In the genomic region with DNA sequence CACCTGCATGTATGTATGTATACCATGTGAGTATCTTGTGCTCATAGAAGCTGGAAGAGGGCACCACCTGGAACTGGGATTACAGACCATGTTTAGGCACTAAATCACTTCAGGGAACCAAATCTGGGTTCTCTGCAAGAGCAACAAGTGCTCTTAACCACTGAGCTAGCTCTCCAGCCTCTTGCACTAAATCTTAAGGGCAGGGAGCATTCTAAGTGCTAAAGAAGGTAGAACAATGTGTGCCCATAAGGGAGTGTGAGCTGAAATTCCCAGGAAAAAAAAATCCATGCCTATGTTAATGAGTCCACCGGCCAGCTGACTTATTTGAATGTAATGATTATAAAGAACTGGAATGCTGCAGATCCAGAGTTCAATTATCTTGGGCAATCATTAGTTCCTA, we compare ENCODE assay signal across 23 mouse cellular contexts.
"Had no signal": no experiment of that assay in that cellular context is flagged by ENCODE, and none has a peak within 500 bp of the region (broad histone marks: within the 10 kb centered on the region; RNA-seq: fewer than 3 reads in every experiment).

No protein-coding gene starts in this region.

- DNase-seq: gastrocnemius, adult 2 months; gastrocnemius, postnatal 10 days; gastrocnemius, postnatal 25 days; heart, adult 18-20 months; heart, postnatal 10 days; heart, postnatal 4 days; kidney, postnatal 10 days; kidney, postnatal 25 days; kidney, postnatal 4 days; liver had no signal

- ATAC-seq: forebrain, embryonic 16.5 days; hindbrain, embryonic 16.5 days; inflammation-experienced regulatory T-cells, adult 6 months; intestine, embryonic 15.5 days; intestine, postnatal 0 days had no signal

- H3K36me3 ChIP-seq: heart, embryonic 12.5 days; hindbrain, embryonic 10.5 days; hindbrain, embryonic 12.5 days; intestine, embryonic 15.5 days; limb, embryonic 10.5 days; limb, embryonic 12.5 days had no signal

- H3K4me3 ChIP-seq: gastrocnemius, adult 2 months; heart, embryonic 12.5 days; hindbrain, embryonic 10.5 days; hindbrain, embryonic 12.5 days; intestine, embryonic 15.5 days; layer of hippocampus, adult 2 months; left cerebral cortex, adult 2 months; limb, embryonic 10.5 days; limb, embryonic 12.5 days had no signal

- H3K4me1 ChIP-seq: heart, embryonic 12.5 days; hindbrain, embryonic 10.5 days; hindbrain, embryonic 12.5 days; intestine, embryonic 15.5 days; limb, embryonic 10.5 days; limb, embryonic 12.5 days had no signal

- H3K9me3 ChIP-seq: heart, embryonic 12.5 days; hindbrain, embryonic 10.5 days; hindbrain, embryonic 12.5 days; intestine, embryonic 15.5 days; limb, embryonic 10.5 days; limb, embryonic 12.5 days had no signal

- H3K27ac ChIP-seq: gastrocnemius, adult 2 months; hindbrain, embryonic 10.5 days; hindbrain, embryonic 12.5 days; hindbrain, embryonic 14.5 days; intestine, embryonic 15.5 days; layer of hippocampus, adult 2 months; left cerebral cortex, adult 2 months; limb, embryonic 10.5 days; limb, embryonic 12.5 days had no signal

- H3K27me3 ChIP-seq: heart, embryonic 12.5 days; hindbrain, embryonic 12.5 days; intestine, embryonic 15.5 days; limb, embryonic 12.5 days had no signal

- H3K9ac ChIP-seq: heart, embryonic 12.5 days; hindbrain, embryonic 12.5 days; hindbrain, embryonic 14.5 days; intestine, embryonic 15.5 days; limb, embryonic 12.5 days had no signal

- H3K4me2 ChIP-seq: heart, embryonic 12.5 days; hindbrain, embryonic 12.5 days; hindbrain, embryonic 14.5 days; intestine, embryonic 15.5 days; limb, embryonic 12.5 days had no signal
